Mouse (Mus musculus) cerebellum, postnatal 10 days (tissue): ENCODE results near the gene Zfp704.

Source experiments
- DNase-seq, 2 experiments: peaks; one replicate each; pipeline ENCODE4 v3.0.0; 2021; ENCODE audit warnings: mixed read lengths in 2 of 2

The Zfp704 gene

DNA sequence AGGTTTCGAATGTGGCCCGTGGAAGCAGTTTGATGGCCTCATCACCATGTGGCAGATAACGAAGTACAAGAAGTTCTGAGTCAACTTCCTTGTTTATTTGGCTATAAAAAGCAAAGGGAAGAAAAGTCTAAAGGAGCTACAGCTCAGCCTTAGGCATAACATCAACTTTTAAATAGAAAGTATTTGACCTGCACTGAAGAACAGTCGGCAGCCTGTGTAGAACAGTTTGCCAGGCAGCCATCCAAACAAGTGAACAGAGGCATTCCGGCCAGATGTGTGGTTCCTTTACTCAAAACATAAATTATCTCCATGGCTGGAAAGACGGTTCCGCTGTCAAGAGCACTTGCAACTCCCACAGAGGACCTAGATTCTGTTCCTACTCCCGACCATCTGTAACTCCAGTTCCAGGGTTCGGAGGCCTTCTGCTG is 202.8 kb downstream of the Zfp704 start:
- DNase-seq, result no peak

DNA sequence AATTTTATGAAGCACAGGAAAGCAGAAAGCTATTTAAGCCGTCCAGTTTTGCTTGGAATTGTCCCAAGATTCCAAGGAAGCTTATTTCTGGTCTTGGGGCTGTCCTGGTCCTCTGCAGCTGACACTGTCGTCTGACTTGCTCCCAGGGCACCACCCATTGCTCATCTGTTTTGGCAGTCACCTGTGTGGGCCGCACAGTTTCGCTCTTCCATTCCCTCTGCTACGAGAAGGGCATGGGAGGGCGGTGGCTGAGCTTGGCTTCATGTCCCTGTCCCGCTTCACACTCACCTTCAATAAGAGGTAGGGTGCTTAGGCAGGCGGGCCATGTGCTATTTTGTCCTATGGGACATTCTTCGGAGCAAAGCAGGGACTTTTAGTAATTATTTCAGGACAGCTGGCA is 204.5 kb downstream of the Zfp704 start:
- no peak for DNase-seq

DNA sequence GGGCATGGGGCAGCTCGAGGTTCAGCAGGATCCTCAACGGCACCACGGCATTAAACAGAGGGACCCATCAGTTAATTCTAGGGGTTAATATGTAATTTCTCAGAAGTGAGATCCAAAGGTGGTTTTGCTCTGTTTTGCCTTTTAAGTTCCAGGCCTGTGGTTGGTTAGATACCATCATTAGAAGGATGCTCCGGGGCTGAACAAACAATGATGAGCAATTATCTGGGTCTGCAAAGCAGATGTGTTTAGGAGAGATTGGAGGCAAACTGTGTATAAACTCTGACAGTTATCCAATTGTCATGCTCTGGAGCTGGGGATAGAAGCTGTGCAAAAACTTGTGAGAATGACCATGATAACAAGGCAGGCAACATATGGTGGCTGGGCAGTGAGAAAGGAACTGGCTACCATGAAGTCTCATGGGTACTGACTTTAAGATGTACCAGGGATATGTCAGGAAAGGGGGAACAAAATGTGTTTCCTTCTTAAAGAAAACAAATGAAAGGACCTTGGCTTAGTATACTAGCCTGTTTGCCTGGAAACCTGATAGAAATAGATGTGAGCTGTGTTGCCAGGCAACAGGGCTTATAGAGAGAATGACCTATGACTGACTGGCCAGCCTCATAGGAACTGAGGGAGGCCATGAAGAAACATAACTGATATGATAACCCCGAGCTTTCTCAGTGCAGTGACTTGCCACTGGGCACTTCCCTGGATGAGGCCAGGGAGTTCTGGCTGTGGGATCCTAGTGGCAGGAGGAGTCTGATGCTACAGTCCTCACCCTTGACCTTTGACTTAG is 206.4 kb downstream of the Zfp704 start:
- DNase-seq, result no peak

DNA sequence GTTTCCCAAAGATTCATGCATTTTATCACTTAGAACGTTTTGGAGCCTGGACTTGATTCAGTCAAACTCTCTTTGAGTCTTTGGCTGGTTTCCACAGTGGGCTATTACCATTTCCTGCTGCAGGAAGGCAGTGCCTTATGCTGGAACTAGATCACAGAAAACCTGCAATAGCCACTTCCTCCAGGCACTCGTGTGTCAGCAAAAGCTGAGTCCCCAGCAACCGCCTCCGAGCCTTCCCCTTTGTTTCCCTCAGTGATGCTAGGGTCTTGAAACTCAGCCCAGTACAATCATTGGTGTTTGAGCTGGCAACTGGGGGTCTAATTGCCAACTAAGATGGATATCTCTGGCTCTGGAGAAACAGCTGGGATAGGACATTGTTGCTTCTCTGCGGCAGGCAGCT is 207.0 kb downstream of the Zfp704 start:
- peak; percentile 18 to 26 for DNase-seq

DNA sequence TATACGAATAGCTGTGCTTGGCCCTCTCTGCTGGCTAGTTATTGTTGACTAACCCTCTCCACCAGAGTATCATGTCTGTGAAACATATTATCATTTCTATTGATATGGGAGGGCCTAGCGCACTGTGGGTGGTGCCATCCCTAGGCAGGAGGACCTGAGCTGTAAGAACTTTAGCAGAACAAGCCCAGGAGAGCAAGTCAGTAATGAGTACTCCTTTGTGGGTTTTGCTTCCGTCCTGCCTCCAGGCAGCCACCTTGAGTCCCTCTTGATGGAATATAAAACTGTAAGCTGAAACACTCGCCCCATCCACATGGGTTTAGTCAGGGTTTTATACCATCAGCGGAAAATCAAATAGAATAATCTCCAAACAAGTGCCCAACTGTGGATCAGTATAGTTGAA is 207.5 kb downstream of the Zfp704 start:
- no peak for DNase-seq

DNA sequence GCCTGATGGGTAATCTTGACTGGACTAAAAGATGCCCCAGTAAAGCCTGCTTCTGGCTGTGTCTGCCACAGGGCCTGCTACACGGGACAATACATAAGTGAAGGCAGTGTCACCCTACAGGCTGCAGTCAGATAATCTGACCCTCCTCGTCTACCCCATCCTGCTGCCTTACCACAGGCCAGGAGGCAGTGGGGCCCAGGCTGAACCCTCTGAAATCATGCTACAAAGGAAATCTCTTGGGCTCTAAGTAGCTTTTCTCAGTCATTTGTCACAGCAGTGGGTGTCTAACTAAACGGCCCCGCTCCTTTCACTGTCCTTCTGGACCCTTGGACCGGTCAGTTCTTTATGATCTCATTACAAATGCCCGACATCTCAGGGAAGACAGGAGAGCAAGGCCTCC is 208.2 kb downstream of the Zfp704 start:
- DNase-seq, result no peak

DNA sequence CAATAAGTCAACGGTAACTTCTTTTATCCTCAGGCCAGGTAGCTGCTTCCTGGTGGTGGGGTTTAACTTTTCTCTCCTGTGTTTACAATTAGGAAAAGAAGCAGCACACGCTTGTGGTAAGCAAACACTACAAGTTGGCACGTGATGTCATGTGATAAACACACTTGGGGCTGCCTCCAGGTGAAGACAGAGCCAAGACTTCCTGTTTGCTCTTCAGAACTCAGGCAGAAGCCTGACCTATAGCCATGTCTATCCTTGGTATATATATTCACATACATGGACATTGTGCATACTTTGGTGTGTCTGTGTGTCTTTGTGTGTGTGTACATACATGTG is 209.0 kb downstream of the Zfp704 start:
- no peak for DNase-seq

DNA sequence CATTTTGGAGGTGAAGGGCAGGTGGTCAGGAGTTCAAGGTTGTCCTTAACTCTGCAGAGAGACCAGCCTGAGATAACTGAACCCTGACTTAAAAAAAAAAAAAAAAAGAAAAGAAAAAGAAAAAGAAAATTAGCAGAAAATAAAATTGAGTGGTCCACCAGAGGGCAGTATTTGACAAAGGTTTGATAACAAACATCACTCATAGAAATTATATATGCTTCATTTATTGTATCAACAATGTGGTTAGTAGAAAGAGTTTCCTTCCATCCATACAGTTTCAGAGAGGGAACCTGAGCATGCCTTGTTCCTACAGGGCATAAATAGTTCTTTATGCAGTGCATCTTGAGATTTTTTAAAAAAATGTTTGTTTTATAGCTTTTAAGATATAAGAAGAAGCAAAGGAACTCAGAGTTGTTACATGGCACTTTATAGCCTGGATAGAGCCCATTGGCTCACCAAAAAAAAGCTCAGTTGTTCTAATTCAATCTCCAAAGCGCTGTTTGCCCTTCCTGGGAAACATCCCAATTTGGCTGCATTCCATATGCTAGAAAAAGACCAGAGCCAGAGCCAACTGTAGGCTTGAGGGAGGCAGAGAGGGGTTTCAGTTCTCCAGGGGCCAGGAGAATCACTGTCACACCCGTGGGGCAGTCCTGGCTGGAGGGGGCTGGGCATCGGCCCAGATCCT is 209.5 kb downstream of the Zfp704 start:
- DNase-seq, result peak; percentile 89 to 91

DNA sequence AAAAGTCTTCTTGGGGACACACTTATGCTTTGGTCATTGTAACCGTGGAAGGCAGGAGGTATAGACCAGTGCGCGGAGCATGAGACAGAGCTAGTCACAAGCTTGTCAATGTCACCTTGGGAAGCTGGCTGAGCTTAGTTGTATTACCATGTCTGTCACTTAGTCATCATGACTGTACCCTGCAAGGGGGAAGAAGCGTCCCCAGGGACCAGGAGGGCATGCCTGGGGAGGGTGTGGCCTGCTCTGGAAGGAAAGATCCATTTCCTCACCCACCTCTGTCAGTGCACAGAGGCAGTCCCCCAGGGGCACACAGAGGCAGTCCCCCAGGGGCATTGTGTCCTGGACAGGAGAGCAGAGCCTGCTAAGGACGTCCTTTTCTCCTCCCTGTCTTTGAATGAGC is 211.6 kb downstream of the Zfp704 start:
- no peak for DNase-seq
